Mouse (Mus musculus): Measurements from ENCODE around the gene Asb16. TPM values are rescaled to one million over a fixed set of nuclear protein-coding genes. Genes with fewer than 3 reads are reported as not detected.
"Not testable (repeated sequence)": the region's sequence is repeated elsewhere in the genome, so short reads cannot be mapped to it uniquely, and the experiment has no call there.

Asb16 gene
- polyA plus RNA-seq, 1 experiment from 2014 or later: 0.20 TPM

GRCm38 (mm10) chr11:102276411-102276915 is 7.9 kb downstream of the Asb16 start:
- H3K9me3 ChIP-seq: no peaks in the 10 kb centered on the region
- H3K27me3 ChIP-seq: no peaks in the 10 kb centered on the region
- peaks cover 14% of the 10 kb centered on the region for H3K4me1 ChIP-seq
- H3K27ac ChIP-seq: peak overlapping the region; percentile 51
- ATAC-seq (ENCODE audit: insufficient number of reproducible peaks, low FRiP score, low TSS enrichment, low read depth): peak; percentile 33; the same call in 1 of the 2 replicates
- H3K4me2 ChIP-seq: peak overlapping the region; percentile 90
- peak overlapping the region; percentile 42 for H3K4me3 ChIP-seq
- WGBS: under 1% methylated on average over 29 of the region's 33 CpGs
- no peaks in the 10 kb centered on the region for H3K36me3 ChIP-seq
- H3K9ac ChIP-seq: peak overlapping the region; percentile 51

GRCm38 (mm10) chr11:102277754-102278153 is 9.2 kb downstream of the Asb16 start:
- 76% methylated on average over 7 of the region's 12 CpGs for WGBS
- no peak overlapping the region for H3K4me2 ChIP-seq

GRCm38 (mm10) chr11:102279595-102279994 is 11.1 kb downstream of the Asb16 start:
- Histone ChIP-seq H3K4me2 (no peak overlapping the region), H3K27me3 (no peaks in the 10 kb centered on the region), H3K27ac (no peak overlapping the region), H3K9me3 (no peaks in the 10 kb centered on the region), H3K9ac (no peak overlapping the region), H3K4me3 (no peak overlapping the region), H3K36me3 (no peaks in the 10 kb centered on the region), H3K4me1 (peaks cover 14% of the 10 kb centered on the region)
- 85% methylated on average over 3 of the region's 3 CpGs for WGBS
- ATAC-seq (ENCODE audit: insufficient number of reproducible peaks, low FRiP score, low TSS enrichment, low read depth): no peak

More at GRCm38 (mm10) chr11:102277754-102278153, 9.2 kb downstream of the Asb16 start:
- Histone ChIP-seq H3K9ac (no peak overlapping the region), H3K27ac (no peak overlapping the region), H3K4me3 (no peak overlapping the region), H3K36me3 (no peaks in the 10 kb centered on the region), H3K9me3 (no peaks in the 10 kb centered on the region), H3K27me3 (no peaks in the 10 kb centered on the region), H3K4me1 (peaks cover 14% of the 10 kb centered on the region)
- no peak for ATAC-seq (ENCODE audit: insufficient number of reproducible peaks, low FRiP score, low TSS enrichment, low read depth)

- not testable (repeated sequence) for H3K9ac ChIP-seq; H3K4me2 ChIP-seq; H3K27ac ChIP-seq; ATAC-seq (ENCODE audit: insufficient number of reproducible peaks, low FRiP score, low TSS enrichment, low read depth); H3K9me3 ChIP-seq; H3K4me3 ChIP-seq; H3K36me3 ChIP-seq; H3K27me3 ChIP-seq
- WGBS: 71% methylated on average over 6 of the region's 6 CpGs
- H3K4me1 ChIP-seq: peaks cover 14% of the 10 kb centered on the region
Measured at GRCm38 (mm10) chr11:102280267-102280666, 11.7 kb downstream of the Asb16 start.

- no peaks in the 10 kb centered on the region for H3K9me3 ChIP-seq
- H3K27me3 ChIP-seq: no peaks in the 10 kb centered on the region
- peak overlapping the region; percentile 69 for H3K4me3 ChIP-seq
Measured at GRCm38 (mm10) chr11:102283922-102284321, 15.4 kb downstream of the Asb16 start.

GRCm38 (mm10) chr11:102284501-102285094 is 16.1 kb downstream of the Asb16 start, which contains the start of gene Tmub2:
TSS of gene Tmub2 (plus strand) at chr11:102284931.
- peak within 1 kb of the TSS; percentile 81 for H3K9ac ChIP-seq
- under 1% methylated on average over 32 of the region's 32 CpGs for WGBS

More at GRCm38 (mm10) chr11:102283922-102284321, 15.4 kb downstream of the Asb16 start:
- H3K4me2 ChIP-seq: peak overlapping the region; percentile 70
- WGBS: 88% methylated on average over 6 of the region's 6 CpGs
- no peak overlapping the region for H3K9ac ChIP-seq
- H3K36me3 ChIP-seq: peaks cover 19% of the 10 kb centered on the region
- no peak for ATAC-seq (ENCODE audit: insufficient number of reproducible peaks, low FRiP score, low TSS enrichment, low read depth)
- H3K27ac ChIP-seq: peak overlapping the region; percentile 86
- peaks cover 16% of the 10 kb centered on the region for H3K4me1 ChIP-seq

GRCm38 (mm10) chr11:102285095-102285834 is 16.7 kb downstream of the Asb16 start:
- 4% methylated on average over 31 of the region's 31 CpGs for WGBS
- Histone ChIP-seq H3K9ac (peak overlapping the region; percentile 81), H3K4me1 (peaks cover 16% of the 10 kb centered on the region), H3K27ac (peak overlapping the region; percentile 86), H3K4me3 (peak overlapping the region; percentile 69), H3K9me3 (no peaks in the 10 kb centered on the region), H3K27me3 (no peaks in the 10 kb centered on the region), H3K4me2 (peak overlapping the region; percentile 70), H3K36me3 (peaks cover 32% of the 10 kb centered on the region)
- ATAC-seq (ENCODE audit: insufficient number of reproducible peaks, low FRiP score, low TSS enrichment, low read depth): peak; percentile 40

More at GRCm38 (mm10) chr11:102284501-102285094, 16.1 kb downstream of the Asb16 start, which contains the start of gene Tmub2:
- Histone ChIP-seq H3K36me3 (peaks cover 25% of the 10 kb centered on the region), H3K4me2 (peak within 1 kb of the TSS; percentile 70), H3K27me3 (no peaks in the 10 kb centered on the region), H3K4me3 (peak within 1 kb of the TSS; percentile 69), H3K9me3 (no peaks in the 10 kb centered on the region), H3K4me1 (peaks cover 16% of the 10 kb centered on the region), H3K27ac (peak within 1 kb of the TSS; percentile 86)
- peak; percentile 90 for ATAC-seq (ENCODE audit: insufficient number of reproducible peaks, low FRiP score, low TSS enrichment, low read depth)

GRCm38 (mm10) chr11:102287485-102287884 is 18.9 kb downstream of the Asb16 start:
- 88% methylated on average over 8 of the region's 8 CpGs for WGBS
- no peaks in the 10 kb centered on the region for H3K27me3 ChIP-seq
- no peak for ATAC-seq (ENCODE audit: insufficient number of reproducible peaks, low FRiP score, low TSS enrichment, low read depth)
- no peak overlapping the region for H3K27ac ChIP-seq
- H3K4me3 ChIP-seq: no peak overlapping the region
- H3K4me2 ChIP-seq: no peak overlapping the region
- H3K9me3 ChIP-seq: no peaks in the 10 kb centered on the region
- H3K9ac ChIP-seq: no peak overlapping the region
- H3K36me3 ChIP-seq: peaks cover 54% of the 10 kb centered on the region
- H3K4me1 ChIP-seq: peaks cover 21% of the 10 kb centered on the region

GRCm38 (mm10) chr11:102288027-102288804 is 19.7 kb downstream of the Asb16 start:
- H3K9ac ChIP-seq: no peak overlapping the region
- ATAC-seq (ENCODE audit: insufficient number of reproducible peaks, low FRiP score, low TSS enrichment, low read depth): no peak

GRCm38 (mm10) chr11:102288913-102289312 is 20.4 kb downstream of the Asb16 start:
- WGBS: 71% methylated on average over 2 of the region's 2 CpGs
- Histone ChIP-seq H3K36me3 (peaks cover 68% of the 10 kb centered on the region), H3K9me3 (no peaks in the 10 kb centered on the region), H3K27ac (0 out of 2 replicates have a peak overlapping the region, but pooled peaks have one; percentile 35), H3K4me3 (no peak overlapping the region), H3K4me2 (no peak overlapping the region), H3K27me3 (no peaks in the 10 kb centered on the region), H3K4me1 (peaks cover 21% of the 10 kb centered on the region), H3K9ac (no peak overlapping the region)
- no peak for ATAC-seq (ENCODE audit: insufficient number of reproducible peaks, low FRiP score, low TSS enrichment, low read depth)

More at GRCm38 (mm10) chr11:102288027-102288804, 19.7 kb downstream of the Asb16 start:
- Histone ChIP-seq H3K4me1 (peaks cover 21% of the 10 kb centered on the region), H3K36me3 (peaks cover 62% of the 10 kb centered on the region), H3K4me3 (no peak overlapping the region), H3K4me2 (no peak overlapping the region), H3K27ac (0 out of 2 replicates have a peak overlapping the region, but pooled peaks have one; percentile 35), H3K27me3 (no peaks in the 10 kb centered on the region), H3K9me3 (no peaks in the 10 kb centered on the region)
- 85% methylated on average over 8 of the region's 8 CpGs for WGBS

- H3K9me3 ChIP-seq: no peaks in the 10 kb centered on the region
- no peak overlapping the region for H3K27ac ChIP-seq
- H3K4me1 ChIP-seq: peaks cover 28% of the 10 kb centered on the region
- H3K36me3 ChIP-seq: peaks cover 75% of the 10 kb centered on the region
- no peak overlapping the region for H3K4me2 ChIP-seq
- 66% methylated on average over 6 of the region's 6 CpGs for WGBS
- no peak overlapping the region for H3K4me3 ChIP-seq
- no peak overlapping the region for H3K9ac ChIP-seq
- no peak for ATAC-seq (ENCODE audit: insufficient number of reproducible peaks, low FRiP score, low TSS enrichment, low read depth)
- no peaks in the 10 kb centered on the region for H3K27me3 ChIP-seq
Measured at GRCm38 (mm10) chr11:102289511-102290100, 21.1 kb downstream of the Asb16 start.

All from limb, embryonic 15.5 days (tissue).